Mouse (Mus musculus) MEL (cell line): ENCODE results near the gene Sema6d.

Experiments used
- CHD2 ChIP-seq: IDR thresholded peaks from 2 replicates; pipeline ENCODE4 v1.6.1; 2011; ENCODE audit warnings: low read length, improper control_type of control experiment
- CTCF ChIP-seq, 3 experiments: IDR thresholded peaks in 2 of 3; conservative IDR thresholded peaks in 1 of 3; 2 replicates each; pipeline ENCODE4 v1.5.1; 2011 to 2012; ENCODE audit warnings: low read length in 3 of 3, low read depth in 2 of 3, mild to moderate bottlenecking in 2 of 3, improper control_type of control experiment in 1 of 3, inconsistent platforms in 1 of 3, mixed read lengths in 1 of 3, moderate library complexity in 1 of 3; ENCODE audit not compliant: control insufficient read depth in 1 of 3, insufficient read depth in 1 of 3, poor library complexity in 1 of 3, severe bottlenecking in 1 of 3
- JUND ChIP-seq: IDR thresholded peaks from 2 replicates; pipeline ENCODE4 v1.6.1; 2011; ENCODE audit warnings: low read depth, mild to moderate bottlenecking, improper control_type of control experiment, low read length
- POLR2AphosphoS2 ChIP-seq: IDR thresholded peaks from 2 replicates; pipeline ENCODE4 v1.6.1; 2011; ENCODE audit warnings: low read length, improper control_type of control experiment
- SIN3A ChIP-seq: IDR thresholded peaks from 2 replicates; pipeline ENCODE4 v1.6.1; 2012; ENCODE audit warnings: low read length, improper control_type of control experiment, inconsistent platforms
- UBTF ChIP-seq: IDR thresholded peaks from 2 replicates; pipeline ENCODE4 v1.6.1; 2012; ENCODE audit warnings: low read depth, mild to moderate bottlenecking, inconsistent platforms, low read length, improper control_type of control experiment, moderate library complexity, borderline replicate concordance; ENCODE audit not compliant: insufficient read depth
- ZNF384 ChIP-seq: IDR thresholded peaks from 2 replicates; pipeline ENCODE4 v1.6.1; 2012; ENCODE audit warnings: low read depth, mild to moderate bottlenecking, inconsistent platforms, low read length, improper control_type of control experiment

GRCm38 (mm10) chr2:124639221-124639963 lies 549.6 kb downstream of the Sema6d start:
- TF ChIP-seq CTCF (IDR thresholded peaks at IDR 0.05 in 2 of 3, conservative IDR thresholded peaks at IDR 0.05 in 1 of 3; ENCODE audit: control insufficient read depth in 1 of 3, insufficient read depth in 1 of 3, low read depth in 2 of 3, low read length in 3 of 3, poor library complexity in 1 of 3, severe bottlenecking in 1 of 3), result no peak
- TF ChIP-seq SIN3A, result no peak
- TF ChIP-seq POLR2AphosphoS2, result no peak
- TF ChIP-seq CHD2, result no peak
- no peak for TF ChIP-seq UBTF
- no peak for TF ChIP-seq ZNF384
- TF ChIP-seq JUND, result no peak
